Mouse (Mus musculus) embryo, embryonic 11.5 days (tissue): ENCODE measurements around the gene Slc35b4.
A peak's percentile ranks its signal among the peaks of the same experiment; 100 is the strongest.

Experiments
- DNase-seq: peaks from one replicate; pipeline ENCODE4 v3.0.0-alpha.2; 2012; ENCODE audit warnings: low read depth, low spot score

Slc35b4 gene

DNA sequence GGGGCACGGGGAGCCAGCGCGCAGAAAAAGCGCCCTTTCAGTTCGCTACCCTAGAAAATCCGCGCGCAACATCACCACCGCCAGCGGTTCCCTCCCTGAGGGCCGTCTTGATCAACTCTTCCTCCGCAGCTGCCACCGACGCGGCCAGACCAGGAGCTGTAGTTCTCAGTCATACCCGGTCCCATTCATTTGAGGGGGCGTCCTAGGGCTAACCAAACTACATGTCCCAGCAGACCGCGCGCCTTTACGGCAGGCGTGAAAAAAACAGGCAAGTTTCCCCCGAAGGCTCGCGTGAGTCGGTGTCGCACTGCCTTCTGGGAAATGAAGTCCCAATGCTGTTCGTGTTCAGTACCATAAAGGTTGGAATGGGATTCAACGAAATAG is at the start of gene Slc35b4:
Gene Slc35b4 (minus strand): TSS at position 248 of the 384 bp plus-strand sequence.
- DNase-seq = peak; percentile 93

DNA sequence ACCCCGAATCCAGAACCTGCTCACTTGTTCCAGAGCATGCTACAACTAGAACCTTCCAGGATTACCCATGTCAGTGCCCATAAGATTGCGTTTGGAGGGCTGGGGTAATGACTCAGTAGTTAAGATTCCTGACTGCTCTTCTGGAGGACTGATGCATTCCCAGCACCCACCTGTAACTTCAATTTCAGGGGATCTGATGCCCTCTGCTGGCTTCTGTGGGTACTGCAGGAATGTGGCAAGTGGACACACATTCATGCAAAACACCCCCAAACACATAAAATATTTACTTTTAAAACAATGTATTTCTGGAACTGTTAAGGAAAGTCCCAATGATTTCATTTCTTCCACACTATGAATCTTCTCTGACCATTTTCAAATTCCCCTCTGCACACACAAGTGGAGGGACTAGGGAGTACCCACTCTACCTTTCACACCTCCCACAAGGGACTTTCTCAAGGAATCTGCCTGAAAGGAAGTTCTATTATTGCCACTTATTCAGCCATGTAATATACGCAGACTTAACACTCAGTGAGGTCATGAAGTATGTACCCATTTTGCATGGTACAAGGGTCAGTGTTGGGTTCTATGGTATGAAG is 48.2 kb upstream of the Slc35b4 start:
- DNase-seq = no peak

- DNase-seq = no peak
These were observed 39.8 kb upstream of the Slc35b4 start for GRCm38 (mm10) chr6:34216450-34217319.

- DNase-seq = no peak
These were observed 28.8 kb upstream of the Slc35b4 start for GRCm38 (mm10) chr6:34205754-34206153.

GRCm38 (mm10) chr6:34204971-34205572 is 28.2 kb upstream of the Slc35b4 start:
- no peak for DNase-seq

GRCm38 (mm10) chr6:34203503-34203902 is 26.6 kb upstream of the Slc35b4 start:
- no peak for DNase-seq

DNA sequence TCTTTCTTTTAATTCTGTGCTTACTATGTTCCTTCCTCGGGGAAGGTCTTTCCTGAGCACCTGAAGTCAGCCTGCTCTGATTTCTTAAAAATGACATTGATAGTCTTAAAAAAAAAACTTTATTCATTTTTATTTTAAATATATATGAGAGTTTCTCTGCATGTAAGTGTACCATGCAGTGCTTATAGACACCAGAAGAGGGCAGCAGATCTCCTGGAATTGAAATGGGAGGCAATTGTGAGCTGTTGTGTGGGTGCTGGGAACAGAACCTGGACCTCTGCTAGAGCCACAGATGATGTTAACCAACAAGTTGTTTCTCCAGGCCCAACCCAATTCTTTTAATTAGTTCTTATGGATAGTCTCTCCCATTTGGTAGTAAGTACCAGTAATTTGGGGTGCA is 18.1 kb upstream of the Slc35b4 start:
- DNase-seq = no peak

DNA sequence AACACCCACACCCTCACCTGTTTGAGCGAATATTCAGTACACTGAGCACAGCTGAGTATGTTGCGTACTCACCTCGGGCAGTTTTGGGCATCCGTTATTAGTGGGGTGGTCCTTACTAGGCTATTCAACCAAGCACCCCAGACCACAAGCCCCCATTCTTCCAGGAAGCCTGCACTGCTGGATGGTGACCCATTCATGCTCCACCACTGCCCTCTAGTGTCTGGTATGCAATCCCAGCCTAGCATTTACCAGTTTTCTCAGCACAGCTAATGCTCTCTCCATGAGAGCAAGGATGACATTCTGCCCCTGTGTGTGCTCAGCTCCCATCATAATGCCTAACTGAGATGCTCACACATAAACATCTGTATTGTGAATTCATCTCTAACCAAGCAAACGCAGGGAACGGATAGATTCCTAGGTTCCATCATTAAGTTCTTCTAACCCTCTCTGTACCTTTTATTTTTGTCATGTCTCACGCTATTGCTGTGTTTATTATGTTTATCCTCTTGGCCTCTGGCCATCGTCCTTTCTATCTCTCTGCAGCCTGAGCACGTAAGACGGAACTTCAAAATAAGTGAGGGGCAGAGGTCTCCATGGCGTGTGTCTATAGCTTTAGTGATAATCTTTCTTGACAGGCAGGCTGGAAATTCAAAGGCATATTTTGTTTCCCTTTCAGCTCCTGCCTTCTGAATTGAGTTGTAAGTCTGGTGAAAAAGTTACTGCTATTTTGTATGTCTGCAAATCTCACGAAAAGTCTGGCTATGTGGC is 17.0 kb upstream of the Slc35b4 start:
- DNase-seq = peak; percentile 47

DNA sequence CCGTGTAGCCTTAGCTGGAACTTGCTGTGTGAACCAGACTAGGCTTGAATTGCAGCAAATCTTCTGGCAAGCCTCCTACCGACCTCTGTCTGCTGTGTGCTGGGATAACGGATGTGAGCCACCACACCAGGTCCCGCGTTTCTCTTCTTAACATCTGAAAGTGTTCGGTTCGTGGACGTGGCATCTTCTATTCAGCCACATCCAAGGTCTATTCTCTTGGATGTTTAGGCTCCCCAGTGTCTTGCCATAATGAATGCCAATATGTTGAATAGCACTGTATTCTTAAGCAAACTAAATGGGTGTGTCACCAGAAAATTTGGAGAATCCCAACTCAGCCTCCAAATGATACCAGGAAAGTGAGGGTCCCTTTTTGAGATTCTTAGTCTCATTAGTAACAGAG is 14.5 kb upstream of the Slc35b4 start:
- DNase-seq = no peak

DNA sequence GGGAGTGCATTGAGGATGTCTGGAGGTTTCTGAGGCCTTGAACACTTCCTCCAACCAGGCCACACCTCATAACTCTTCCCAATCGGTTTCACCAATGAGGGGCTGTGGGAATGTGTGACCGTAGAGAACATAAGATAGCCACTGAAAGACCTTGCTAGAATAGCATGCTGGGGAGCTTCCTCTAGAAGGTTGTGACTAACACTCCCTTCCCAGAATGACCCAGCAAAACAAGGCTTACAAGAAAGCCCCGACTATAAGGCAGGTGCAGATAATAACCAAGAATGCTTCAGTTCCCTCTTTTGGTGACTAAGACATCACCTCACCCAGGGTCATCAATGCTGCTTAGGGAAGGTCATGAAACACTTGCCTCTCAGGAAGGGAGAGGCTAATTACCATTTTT is 12.6 kb upstream of the Slc35b4 start:
- no peak for DNase-seq

DNA sequence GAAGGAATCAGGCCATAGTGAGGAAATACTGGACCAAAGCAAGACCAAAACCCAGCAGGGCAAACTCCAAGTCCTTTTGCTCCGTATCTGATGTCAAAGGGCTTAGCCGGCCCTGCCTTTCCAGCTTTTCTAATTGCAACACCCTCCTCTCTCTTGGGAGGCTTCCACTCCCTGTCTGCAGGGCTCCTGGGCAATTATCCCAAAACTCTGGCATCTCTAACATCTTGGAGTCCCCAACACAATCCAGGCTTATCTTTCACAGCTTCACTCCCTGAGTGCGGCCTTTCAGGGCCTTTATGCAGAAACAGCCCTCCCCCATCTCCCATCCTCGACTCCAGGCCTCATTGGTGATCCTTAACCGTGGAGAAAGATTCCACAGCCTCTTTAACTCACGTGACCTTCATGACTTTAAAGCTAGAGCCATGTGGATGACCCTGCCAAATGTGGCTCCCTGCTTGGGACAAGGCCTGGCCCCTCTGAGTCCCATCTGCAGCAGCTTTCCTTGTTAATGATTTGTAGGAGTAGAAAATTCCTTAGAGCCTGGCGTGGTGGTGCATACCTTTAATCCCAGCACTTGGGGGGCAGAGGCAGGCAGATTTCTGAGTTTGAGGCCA is 11.2 kb upstream of the Slc35b4 start:
- DNase-seq = no peak

- no peak for DNase-seq
These were observed 10.5 kb upstream of the Slc35b4 start for GRCm38 (mm10) chr6:34187273-34187863.

DNA sequence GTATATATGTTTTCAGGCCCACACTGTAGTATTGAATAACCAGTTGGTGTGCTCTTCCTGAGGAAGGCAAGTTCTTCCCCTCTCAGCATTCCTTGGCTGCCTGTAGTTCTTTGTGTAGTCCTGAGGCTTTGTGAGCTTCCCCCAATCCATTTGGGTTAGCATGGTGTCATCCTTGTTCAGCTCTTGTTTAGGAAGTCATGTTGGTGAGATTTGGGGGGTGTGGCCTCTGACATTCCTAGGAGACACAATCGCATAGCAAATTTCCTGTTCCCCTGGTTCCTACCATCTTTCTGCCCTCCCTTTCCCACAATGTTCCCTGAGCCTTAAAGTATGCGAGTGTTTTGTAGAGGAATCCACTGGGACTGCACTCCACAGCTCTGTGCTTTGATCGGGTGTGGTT is 6.4 kb upstream of the Slc35b4 start:
- no peak for DNase-seq

- no peak for DNase-seq
These were observed 5.0 kb upstream of the Slc35b4 start for GRCm38 (mm10) chr6:34181961-34182360.

GRCm38 (mm10) chr6:34179911-34180310 is 3.0 kb upstream of the Slc35b4 start:
- no peak for DNase-seq

DNA sequence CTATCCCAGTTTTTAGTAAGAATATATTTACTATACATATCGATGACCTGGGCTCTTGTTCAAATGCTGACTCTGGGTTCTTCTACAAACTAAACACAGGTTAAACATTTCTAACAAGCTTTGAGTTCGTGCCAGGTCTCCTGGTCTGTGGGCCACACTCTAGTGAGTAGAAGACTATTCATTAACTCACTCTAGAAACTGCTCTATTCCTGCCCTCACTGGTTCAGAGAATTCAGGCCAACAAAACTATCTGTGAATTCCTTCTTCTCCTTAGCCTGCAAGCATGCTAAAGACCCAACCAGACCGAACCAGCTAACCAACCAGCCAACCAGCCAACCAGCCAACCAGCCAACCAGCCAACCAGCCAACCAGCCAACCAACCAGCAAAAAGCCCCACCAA is 2.1 kb upstream of the Slc35b4 start:
- no peak for DNase-seq

DNA sequence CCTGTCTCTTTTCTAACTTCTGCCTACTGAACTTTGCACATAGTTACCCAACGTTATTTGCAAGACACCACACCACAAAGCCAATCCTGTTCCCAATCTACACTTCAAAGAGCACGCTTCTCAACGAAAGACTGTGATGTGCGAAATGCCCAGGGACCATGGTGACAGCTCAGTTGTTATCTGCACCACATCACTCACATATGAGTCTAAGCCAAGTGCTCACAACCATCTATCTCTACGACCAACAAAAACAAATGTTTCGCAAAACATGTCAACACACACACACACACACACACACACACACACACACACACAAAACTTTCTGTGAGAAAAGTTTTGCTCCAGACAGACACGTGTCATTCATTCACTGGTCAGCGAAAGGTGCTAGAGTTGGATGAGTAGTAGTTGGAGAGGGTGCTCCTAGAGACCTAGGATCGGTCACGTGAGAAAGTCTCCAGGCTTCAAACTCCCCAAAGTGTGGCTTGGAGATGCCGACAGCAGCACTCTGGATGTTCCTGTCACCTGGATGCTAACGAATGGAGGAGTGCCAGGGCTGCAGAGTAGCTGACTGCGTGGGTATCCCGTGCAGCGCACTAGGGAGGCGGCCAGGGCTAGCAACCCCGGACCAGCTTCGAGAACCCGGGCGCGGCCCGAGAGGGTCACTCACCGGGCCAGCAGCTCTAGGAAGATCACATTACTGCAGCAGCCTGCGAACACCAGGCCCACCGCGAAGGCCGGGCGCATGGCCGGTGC is 624 bp downstream of the Slc35b4 start:
- no peak for DNase-seq

DNA sequence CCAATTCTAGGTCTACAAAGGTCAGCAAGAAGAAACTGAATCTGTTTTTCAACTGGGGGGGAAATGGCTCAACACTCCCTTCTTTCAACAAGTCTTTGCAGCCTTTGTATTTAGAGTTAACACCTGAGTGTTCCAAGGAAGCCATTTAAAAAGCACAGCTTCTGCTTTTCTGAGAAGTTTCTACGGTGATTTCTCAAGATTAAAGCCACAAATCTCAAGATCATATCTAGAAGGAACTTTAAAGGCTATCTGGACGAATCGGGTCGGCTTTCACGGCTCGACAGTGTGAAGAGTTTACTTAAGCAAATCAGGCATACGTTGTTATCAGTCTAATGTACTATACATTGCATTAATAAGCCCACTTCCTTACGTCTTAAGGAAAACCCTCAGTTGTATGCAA is 2.2 kb downstream of the Slc35b4 start:
- no peak for DNase-seq

DNA sequence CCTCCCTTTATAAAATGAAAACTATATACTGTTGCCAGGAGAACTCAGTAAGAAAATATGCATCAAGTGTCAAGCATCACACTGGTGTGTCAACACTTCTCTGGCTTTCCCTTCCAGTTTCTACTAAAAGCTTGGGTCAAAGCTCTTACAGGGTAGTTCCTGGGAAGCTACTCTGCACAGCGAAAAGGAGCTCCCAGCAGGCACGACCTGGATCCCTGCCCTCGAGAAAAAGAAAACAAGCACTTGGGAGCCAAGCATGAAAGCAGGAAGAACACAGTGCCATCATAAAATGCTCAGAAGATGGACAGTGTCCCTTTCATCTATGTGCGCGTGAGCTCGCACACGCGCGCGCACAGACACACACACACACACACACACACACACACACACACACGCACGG is 3.7 kb downstream of the Slc35b4 start:
- no peak for DNase-seq

- DNase-seq = no peak
These were observed 5.0 kb downstream of the Slc35b4 start for GRCm38 (mm10) chr6:34171748-34172457.
